9 mouse cellular contexts compared by ENCODE assay signal in the genomic region with DNA sequence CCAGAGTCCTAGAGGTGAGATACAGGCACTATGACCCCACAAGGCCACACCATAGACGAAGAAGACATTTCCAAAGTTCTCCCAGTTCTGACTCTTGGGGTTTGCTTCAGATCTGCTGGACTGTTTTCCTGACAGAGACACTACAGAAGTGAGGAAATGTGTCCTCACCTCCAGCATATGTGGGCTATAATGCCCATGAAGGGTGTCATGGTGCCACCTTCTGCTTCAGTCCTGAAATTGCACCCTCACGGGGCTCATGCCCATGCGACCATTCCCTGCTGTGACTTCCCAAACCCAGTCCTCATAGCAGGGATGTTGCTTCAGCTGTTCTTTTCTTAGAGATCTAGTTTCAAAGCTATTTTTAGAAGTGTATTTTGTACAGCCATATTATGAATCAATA. TPM values are rescaled to one million over a fixed set of nuclear protein-coding genes. Genes with fewer than 3 reads are reported as not detected.
DNase-seq lines count a peak whose midpoint lies in the region; ATAC-seq lines count a peak whose summit lies in the region.
"Had no signal": no experiment of that assay in that cellular context is flagged by ENCODE, and none has a peak within 500 bp of the region (broad histone marks: within the 10 kb centered on the region; RNA-seq: fewer than 3 reads in every experiment).

No protein-coding gene starts in this region.

- no peak overlapping the region for H3K4me2 ChIP-seq in liver, embryonic 12.5 days
- no peak overlapping the region for H3K4me2 ChIP-seq in embryonic facial prominence, embryonic 13.5 days
- H3K4me2 ChIP-seq: midbrain, embryonic 12.5 days had no signal

- no peak overlapping the region for H3K27ac ChIP-seq in liver, embryonic 12.5 days
- peak overlapping the region; percentile 41 for H3K27ac ChIP-seq in embryonic facial prominence, embryonic 13.5 days
- H3K27ac ChIP-seq: midbrain, embryonic 12.5 days had no signal

- H3K4me3 ChIP-seq in liver, embryonic 12.5 days: no peak overlapping the region
- H3K4me3 ChIP-seq in embryonic facial prominence, embryonic 13.5 days: no peak overlapping the region
- H3K4me3 ChIP-seq: midbrain, embryonic 12.5 days had no signal

- WGBS in liver, embryonic 12.5 days (ENCODE audit: insufficient replicate concordance): 13% methylated on average over 3 of the region's 3 CpGs
- WGBS in embryonic facial prominence, embryonic 13.5 days: 40% methylated on average over 3 of the region's 3 CpGs

- peaks cover 6% of the 10 kb centered on the region; the same call in 1 of the 2 replicates for H3K27me3 ChIP-seq in liver, embryonic 12.5 days (replicated peaks)
- H3K27me3 ChIP-seq in embryonic facial prominence, embryonic 13.5 days: no peaks in the 10 kb centered on the region
- H3K27me3 ChIP-seq: midbrain, embryonic 12.5 days had no signal

- H3K9me3 ChIP-seq in liver, embryonic 12.5 days (replicated peaks): no peaks in the 10 kb centered on the region
- peaks cover 5% of the 10 kb centered on the region for H3K9me3 ChIP-seq in embryonic facial prominence, embryonic 13.5 days
- H3K9me3 ChIP-seq: midbrain, embryonic 12.5 days had no signal

- ATAC-seq in liver, embryonic 12.5 days: no peak
- no peak for ATAC-seq in embryonic facial prominence, embryonic 13.5 days (ENCODE audit: insufficient number of reproducible peaks, insufficient read depth, low FRiP score, low TSS enrichment, low read depth)
- ATAC-seq in megakaryocyte-erythroid progenitor cell, adult 5-6 weeks (replicated peaks; ENCODE audit: low FRiP score, low TSS enrichment, poor library complexity, severe bottlenecking): peak; percentile 90

- peaks cover 10% of the 10 kb centered on the region; the same call in 1 of the 2 replicates for H3K4me1 ChIP-seq in liver, embryonic 12.5 days
- H3K4me1 ChIP-seq in embryonic facial prominence, embryonic 13.5 days: peaks cover 27% of the 10 kb centered on the region

- DNase-seq in liver: peak; percentile 43
- DNase-seq in NIH3T3 (ENCODE audit: low read depth): peak; percentile 75
- peak; percentile 47 to 70 for DNase-seq in kidney, adult 8-10 months
- peak; percentile 75 for DNase-seq in thymus, postnatal 14 days
- DNase-seq in left cerebral cortex, postnatal 14 days (ENCODE audit: low spot score in 2 of 2): no peak

- intact Hi-C loops in left cerebral cortex, postnatal 14 days (cut with DNase I): loop anchor here (2.0 kb wide), 1 partner anchor 57 kb away; a partner anchor contains a TSS

- no peaks in the 10 kb centered on the region for H3K36me3 ChIP-seq in liver, embryonic 12.5 days
- no peaks in the 10 kb centered on the region for H3K36me3 ChIP-seq in embryonic facial prominence, embryonic 13.5 days
- H3K36me3 ChIP-seq: midbrain, embryonic 12.5 days had no signal

- H3K9ac ChIP-seq in liver, embryonic 12.5 days: no peak overlapping the region
- no peak overlapping the region for H3K9ac ChIP-seq in embryonic facial prominence, embryonic 13.5 days
- H3K9ac ChIP-seq: midbrain, embryonic 12.5 days had no signal

RNA-seq across cellular contexts. Expression of a gene that starts 56.3 kb away (rescaled TPM):
- polyA plus RNA-seq in liver, embryonic 12.5 days (2016; fragmentation: Nextera tagmentation; extraction: Ambion mirVana): 50.5 and 51.2 TPM in 2 replicates
- 78.6 and 82.2 TPM in 2 replicates for polyA plus RNA-seq in embryonic facial prominence, embryonic 13.5 days (2015; fragmentation: Nextera tagmentation; extraction: Ambion mirVana)
- total RNA-seq in megakaryocyte-erythroid progenitor cell, adult 5-6 weeks (2014; fragmentation: Nextera tagmentation): 34.3 and 36.1 TPM in 2 replicates
- 33.3 and 53.2 TPM in 2 replicates for total RNA-seq in megakaryocyte-erythroid progenitor cell, adult 5-6 weeks (2017)
- 10 to 100 TPM; 31.7 to 34.7 TPM for total RNA-seq in left cerebral cortex, postnatal 14 days (2021)

Comparison
In these comparisons a context has a peak if more than half of its experiments do, and no peak if none do; other contexts are left out.
1. DNase-seq: peak in liver (single experiment), NIH3T3 (single experiment), kidney, adult 8-10 months (2 of 2) and thymus, postnatal 14 days (single experiment); none in left cerebral cortex, postnatal 14 days (0 of 2).